Mouse (Mus musculus) heart, embryonic 10.5 days (tissue): Measurements from ENCODE around the gene Gm9268. TPM values are rescaled to one million over a fixed set of nuclear protein-coding genes. Genes with fewer than 3 reads are reported as not detected.
"Not testable (repeated sequence)": the region's sequence is repeated elsewhere in the genome, so short reads cannot be mapped to it uniquely, and the experiment has no call there.

Source experiments
- DNase-seq: peaks from one replicate; pipeline ENCODE4 v3.0.0-alpha.2; 2017; ENCODE audit warnings: low spot score
- H3K27ac ChIP-seq: fragments of 300-500 bp; sonication (generic); 2 replicates; pipeline ENCODE4 v1.5.1; 2016; ENCODE audit warnings: mild to moderate bottlenecking
- H3K27me3 ChIP-seq: fragments of 300-500 bp; sonication (generic); 2 replicates; pipeline ENCODE4 v1.6.1; 2016; ENCODE audit warnings: mild to moderate bottlenecking; ENCODE audit not compliant: poor library complexity, insufficient read depth, severe bottlenecking
- H3K36me3 ChIP-seq: fragments of 300-500 bp; sonication (generic); 2 replicates; pipeline ENCODE4 v1.6.1; 2016; ENCODE audit warnings: mild to moderate bottlenecking, moderate library complexity
- H3K4me1 ChIP-seq: fragments of 300-500 bp; sonication (generic); 2 replicates; pipeline ENCODE4 v1.6.1; 2016; ENCODE audit warnings: mild to moderate bottlenecking
- H3K4me3 ChIP-seq: fragments of 300-500 bp; sonication (generic); 2 replicates; pipeline ENCODE4 v1.5.1; 2016; ENCODE audit warnings: mild to moderate bottlenecking, moderate library complexity
- H3K9me3 ChIP-seq: fragments of 300-500 bp; sonication (generic); 2 replicates; pipeline ENCODE4 v1.6.1; 2016; ENCODE audit warnings: mild to moderate bottlenecking, moderate library complexity
- WGBS: fragments of 180-500 bp; shearing (Covaris S2); methylation state at CpG from one replicate; pipeline ENCODE4 v1.1.7; 2016; 5-methylcytosine and 5-hydroxymethylcytosine counted together
- polyA plus RNA-seq: library from polyadenylated mRNA; unstranded; fragments of >200 nt; fragmentation: Nextera tagmentation; extraction: Ambion mirVana; gene quantifications from 2 replicates; pipeline ENCODE4 v1.2.1, GENCODE M21; 2016

Gm9268 gene
- polyA plus RNA-seq, result not detected in 2 replicates

GRCm38 (mm10) chr7:43018465-43018864, at the start of gene Gm9268:
Gene Gm9268 (plus strand): TSS chr7:43018765.
- H3K27ac ChIP-seq, H3K36me3 ChIP-seq, H3K27me3 ChIP-seq, DNase-seq, H3K4me1 ChIP-seq, H3K9me3 ChIP-seq, H3K4me3 ChIP-seq: not testable (repeated sequence)
- no CpG with 5 or more reads among the region's 1 CpGs for WGBS

GRCm38 (mm10) chr7:42980098-42980497, 38.5 kb upstream of the Gm9268 start:
- no peaks in the 10 kb centered on the region for H3K36me3 ChIP-seq
- DNase-seq, result no peak
- H3K4me3 ChIP-seq, result no peak overlapping the region
- H3K27me3 ChIP-seq, result no peaks in the 10 kb centered on the region
- H3K9me3 ChIP-seq, result peaks cover 43% of the 10 kb centered on the region
- no peaks in the 10 kb centered on the region for H3K4me1 ChIP-seq
- WGBS, result 82% methylated on average over 11 of the region's 11 CpGs
- no peak overlapping the region for H3K27ac ChIP-seq

- Histone ChIP-seq H3K4me1 (no peaks in the 10 kb centered on the region), H3K36me3 (no peaks in the 10 kb centered on the region), H3K4me3 (no peak overlapping the region), H3K27ac (no peak overlapping the region), H3K9me3 (peaks cover 43% of the 10 kb centered on the region), H3K27me3 (no peaks in the 10 kb centered on the region)
- no peak for DNase-seq
- WGBS, result 83% methylated on average over 10 of the region's 10 CpGs
Observed at GRCm38 (mm10) chr7:42980739-42981138, 37.8 kb upstream of the Gm9268 start.

GRCm38 (mm10) chr7:43077831-43078230, 59.3 kb downstream of the Gm9268 start:
- Histone ChIP-seq H3K36me3 (no peaks in the 10 kb centered on the region), H3K27ac (no peak overlapping the region), H3K4me1 (no peaks in the 10 kb centered on the region), H3K9me3 (0 out of 2 replicates have a peak, but pooled peaks cover 9% of the 10 kb centered on the region), H3K27me3 (no peaks in the 10 kb centered on the region), H3K4me3 (no peak overlapping the region)
- no peak for DNase-seq
- WGBS, result 89% methylated on average over 8 of the region's 8 CpGs

Other genes starting within 250 kb of the Gm9268 start
- gene Vmn2r62, start 225.2 kb upstream of the Gm9268 start, polyA plus RNA-seq, result not detected in 2 replicates
- not detected in 2 replicates for gene Gm2381, start 151.5 kb upstream of the Gm9268 start, polyA plus RNA-seq
- gene Vmn2r63, start 84.9 kb upstream of the Gm9268 start, polyA plus RNA-seq, result not detected in 2 replicates
- gene Zfp936, start 95.5 kb downstream of the Gm9268 start, polyA plus RNA-seq, result not detected in 2 replicates